Mouse (Mus musculus) cerebellum, postnatal 4 days (tissue): ENCODE measurements at regions not wholly inside any gene's neighbourhood (a gene's known extent, or its start where the extent isn't known, plus 50 kb on each side); places are given as distances from the start of the nearest gene placed in this dataset.

Experiments
- DNase-seq, 2 experiments: peaks; one replicate each; pipeline ENCODE4 v3.0.0; 2022; ENCODE audit warnings: low spot score in 2 of 2, mixed read lengths in 1 of 2

GRCm38 (mm10) chr11:64655162-64655561 is 218.7 kb upstream of the F930015N05Rik start:
- DNase-seq = no peak

GRCm38 (mm10) chr11:64663166-64663565 is 226.7 kb upstream of the F930015N05Rik start:
- DNase-seq = no peak

DNA sequence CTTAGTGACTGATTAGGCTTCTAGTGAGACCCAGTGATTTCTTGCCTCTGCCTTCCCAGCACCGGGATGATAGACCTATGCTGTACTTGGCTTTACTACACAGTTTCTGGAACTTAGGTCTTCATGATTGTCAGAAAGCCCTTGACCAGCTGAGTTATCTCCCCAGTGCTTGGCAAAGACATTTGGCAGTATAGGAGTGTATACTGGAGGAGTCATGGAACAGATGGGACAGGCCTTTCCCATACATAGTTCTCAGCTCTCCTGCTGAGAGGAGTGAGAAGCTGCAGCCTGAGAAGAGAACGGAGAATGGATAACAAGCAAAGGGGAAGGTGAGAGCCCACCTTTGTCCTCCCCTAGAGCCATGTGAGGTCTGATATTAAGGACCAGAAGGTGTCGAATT is 230.6 kb upstream of the F930015N05Rik start:
- DNase-seq = no peak

GRCm38 (mm10) chr11:64667521-64667920 is 231.1 kb upstream of the F930015N05Rik start:
- no peak for DNase-seq

DNA sequence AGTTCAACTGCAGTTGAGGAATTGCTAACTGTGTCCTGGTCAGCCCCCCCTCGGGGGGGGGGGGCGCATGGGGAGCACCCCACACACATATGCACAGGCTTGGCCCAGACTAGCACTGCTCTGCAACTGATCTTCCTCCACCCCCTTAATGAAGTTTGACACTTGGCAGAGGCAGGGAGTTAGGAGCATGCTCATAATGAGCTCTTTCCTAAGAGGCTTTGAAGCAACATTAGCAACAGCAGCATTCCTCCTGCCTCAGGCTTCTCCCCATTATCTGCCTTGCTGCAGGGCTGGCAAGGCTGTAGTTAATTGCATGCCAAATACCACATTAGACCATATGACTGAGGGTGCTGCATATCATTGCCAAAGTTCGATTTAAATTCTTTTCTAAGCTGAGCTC is 235.4 kb upstream of the F930015N05Rik start:
- DNase-seq = no peak

DNA sequence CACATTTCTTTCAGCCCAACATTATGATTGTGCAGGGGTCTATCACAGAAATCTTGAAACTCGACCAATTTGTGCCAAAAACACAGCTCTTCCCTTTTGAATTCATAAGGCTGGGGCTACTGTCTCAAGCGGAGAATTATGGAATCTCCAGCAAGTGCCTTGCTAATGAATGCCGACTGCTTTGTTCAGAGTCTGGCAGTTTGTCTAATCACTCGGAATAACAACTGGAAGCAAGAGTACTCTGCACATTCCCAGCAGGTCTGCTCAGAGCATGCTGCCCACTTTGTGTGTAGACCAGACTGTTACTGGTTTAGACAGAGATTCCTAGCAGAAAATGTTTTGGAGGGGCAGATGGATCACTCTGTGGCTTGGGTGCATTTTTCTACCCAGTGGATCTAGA is 237.1 kb upstream of the F930015N05Rik start:
- DNase-seq = no peak

- DNase-seq = no peak
Observed at GRCm38 (mm10) chr11:64703776-64704175, 267.3 kb upstream of the F930015N05Rik start.

GRCm38 (mm10) chr11:64711801-64712200 is 267.0 kb upstream of the Elac2 start:
- DNase-seq = no peak

- DNase-seq = peak in 1 of 2 experiments; percentile 37
Observed at GRCm38 (mm10) chr11:64715182-64715581, 263.7 kb upstream of the Elac2 start.

- DNase-seq = peak; percentile 72 to 82
Observed at GRCm38 (mm10) chr11:64718316-64719085, 260.3 kb upstream of the Elac2 start.

GRCm38 (mm10) chr11:64726249-64726648 is 252.6 kb upstream of the Elac2 start:
- DNase-seq = no peak

DNA sequence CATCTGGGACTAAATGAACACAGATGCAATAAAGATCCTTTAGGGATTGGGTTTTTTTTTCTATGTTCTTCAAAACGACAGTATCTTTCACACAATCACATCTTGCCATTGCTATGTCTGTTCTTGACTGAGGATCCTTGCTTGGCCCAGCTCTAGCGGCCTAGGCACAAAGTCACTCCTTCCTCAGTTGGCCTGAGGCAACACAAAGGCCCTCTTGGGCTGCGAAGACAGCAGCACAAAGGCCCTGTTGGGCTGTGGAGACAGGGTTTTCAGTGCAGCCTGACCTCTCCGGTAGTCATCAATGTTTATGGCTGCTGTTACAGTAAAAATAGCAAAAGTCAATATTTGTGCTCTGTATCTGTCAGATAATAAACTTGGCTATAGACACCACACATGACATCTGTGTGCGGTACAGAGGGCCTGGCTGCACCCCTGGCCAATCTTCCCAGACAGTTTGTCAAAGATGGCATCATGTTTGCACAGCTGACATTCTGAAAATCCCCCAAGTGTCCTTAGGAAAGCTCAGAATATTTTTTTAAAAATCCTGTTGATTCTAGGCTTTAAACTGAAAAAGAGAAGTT is 250.9 kb upstream of the Elac2 start:
- DNase-seq = no peak

DNA sequence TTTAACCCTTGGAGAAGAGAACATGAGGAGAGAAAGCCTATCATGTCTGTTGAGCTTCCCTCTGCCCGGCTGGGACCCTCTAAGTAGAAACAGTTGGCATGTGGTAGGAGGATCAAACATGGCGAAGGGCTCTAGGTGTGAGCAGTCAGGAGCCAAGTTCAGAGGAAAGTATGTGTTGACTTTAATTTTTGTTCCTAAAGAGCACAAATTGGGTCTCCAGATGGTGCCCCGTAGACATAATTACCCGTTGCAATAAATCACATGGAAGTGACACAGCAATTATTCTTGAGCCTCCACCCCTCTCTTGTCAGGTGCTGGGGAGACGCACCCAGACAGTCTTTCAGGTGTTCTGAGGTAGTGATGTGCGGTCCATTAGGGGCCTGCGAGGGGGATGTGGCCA is 239.9 kb upstream of the Elac2 start:
- no peak for DNase-seq

- no peak for DNase-seq
Observed at GRCm38 (mm10) chr11:64743753-64744152, 235.1 kb upstream of the Elac2 start.

GRCm38 (mm10) chr11:64746146-64746545 is 232.7 kb upstream of the Elac2 start:
- no peak for DNase-seq

DNA sequence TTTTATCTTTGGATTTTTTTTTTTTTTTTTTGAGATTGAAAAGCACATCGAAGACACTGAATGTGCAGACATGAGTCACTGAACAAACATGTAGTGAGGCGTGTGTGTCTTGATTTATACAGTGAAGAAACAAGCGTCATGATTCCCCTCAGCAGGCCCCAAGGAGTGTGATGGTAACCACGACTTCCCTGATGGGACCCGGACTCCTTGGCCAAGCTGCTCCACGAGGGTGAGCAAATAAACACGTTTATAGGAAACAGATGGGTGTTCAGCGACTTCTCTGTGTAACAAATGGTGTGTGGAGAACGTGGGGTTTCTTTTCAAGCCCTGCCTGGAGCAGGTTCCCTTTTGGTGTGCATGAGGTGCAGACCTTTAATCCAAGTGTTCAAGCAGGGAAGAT is 228.9 kb upstream of the Elac2 start:
- no peak for DNase-seq

DNA sequence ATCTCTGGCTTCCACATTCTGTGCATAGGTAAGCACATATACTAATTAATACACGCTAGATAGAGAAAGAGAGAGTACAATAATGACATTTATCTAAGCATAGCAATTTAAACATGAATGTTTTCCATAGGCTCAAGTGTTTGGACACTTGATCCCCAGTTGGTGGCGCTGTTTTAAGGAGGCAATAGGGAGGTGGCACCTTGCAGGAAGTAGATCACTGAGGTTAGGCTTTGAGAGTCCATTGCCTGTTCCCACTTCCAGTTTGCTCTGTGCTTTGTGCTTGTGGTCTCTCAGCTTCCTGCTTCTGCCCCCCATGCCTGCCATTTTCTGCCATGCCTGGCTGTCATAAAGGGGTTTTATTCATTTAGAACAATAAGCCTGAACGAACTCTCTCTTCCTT is 226.5 kb upstream of the Elac2 start:
- no peak for DNase-seq

- DNase-seq = no peak
Observed at GRCm38 (mm10) chr11:64752816-64753215, 226.0 kb upstream of the Elac2 start.

GRCm38 (mm10) chr11:64754076-64754475 is 224.8 kb upstream of the Elac2 start:
- DNase-seq = no peak

DNA sequence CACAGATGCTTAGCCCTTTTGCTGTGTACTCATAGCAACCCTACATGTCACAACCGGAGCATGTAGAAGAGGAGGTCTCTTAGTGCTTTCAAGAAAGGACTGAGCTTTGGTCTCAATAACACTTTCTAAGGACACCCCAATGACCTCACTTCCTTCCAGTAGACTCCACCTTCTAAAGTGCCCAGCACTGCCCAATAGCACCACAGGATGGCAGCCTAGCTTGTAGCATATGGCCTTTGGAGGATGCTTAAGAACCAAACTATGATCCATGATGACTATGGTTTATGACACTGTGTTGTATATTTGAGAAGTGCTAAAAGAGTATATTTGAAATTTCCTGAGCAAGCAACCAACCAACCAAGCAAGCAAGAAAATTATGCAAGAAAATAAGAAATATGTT is 223.3 kb upstream of the Elac2 start:
- DNase-seq = no peak

GRCm38 (mm10) chr11:64760626-64761025 is 218.2 kb upstream of the Elac2 start:
- DNase-seq = no peak

DNA sequence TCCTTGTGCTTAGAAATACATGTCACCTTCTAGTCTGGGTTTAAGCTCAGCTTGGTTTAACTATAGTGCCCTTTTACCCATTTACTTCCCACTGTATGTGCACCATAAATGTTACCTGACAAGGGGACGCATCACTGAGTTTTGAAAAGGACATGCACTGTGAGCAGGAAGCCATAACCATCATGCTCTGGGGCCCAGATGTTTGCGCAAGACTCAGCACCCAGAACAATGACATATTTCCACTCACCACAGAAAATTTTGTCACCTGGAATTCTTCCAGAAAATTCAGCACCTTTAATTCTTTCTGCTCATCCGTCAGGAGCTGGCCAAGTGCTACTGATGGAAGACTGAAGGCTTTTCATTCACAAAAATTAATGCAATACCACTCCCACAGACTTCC is 216.1 kb upstream of the Elac2 start:
- no peak for DNase-seq

DNA sequence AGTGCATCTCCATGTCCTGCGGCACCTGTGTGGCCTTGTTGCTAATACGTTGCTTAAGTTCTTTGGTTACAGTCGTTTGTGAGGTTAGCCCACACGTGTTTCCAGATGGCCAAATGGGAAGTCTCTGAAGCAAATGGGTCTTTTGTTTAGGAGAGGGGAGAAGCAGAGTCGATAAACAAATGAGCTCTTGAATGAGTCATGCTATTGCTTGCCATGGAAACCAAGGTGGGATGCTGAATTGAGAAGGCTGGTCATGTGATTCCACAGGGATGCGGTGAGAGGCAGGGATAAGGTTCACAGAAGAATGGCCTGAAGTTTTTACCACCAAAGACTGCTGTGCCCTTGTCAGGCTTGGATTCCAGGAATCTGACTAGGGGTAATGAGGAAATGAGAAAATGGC is 214.8 kb upstream of the Elac2 start:
- no peak for DNase-seq

DNA sequence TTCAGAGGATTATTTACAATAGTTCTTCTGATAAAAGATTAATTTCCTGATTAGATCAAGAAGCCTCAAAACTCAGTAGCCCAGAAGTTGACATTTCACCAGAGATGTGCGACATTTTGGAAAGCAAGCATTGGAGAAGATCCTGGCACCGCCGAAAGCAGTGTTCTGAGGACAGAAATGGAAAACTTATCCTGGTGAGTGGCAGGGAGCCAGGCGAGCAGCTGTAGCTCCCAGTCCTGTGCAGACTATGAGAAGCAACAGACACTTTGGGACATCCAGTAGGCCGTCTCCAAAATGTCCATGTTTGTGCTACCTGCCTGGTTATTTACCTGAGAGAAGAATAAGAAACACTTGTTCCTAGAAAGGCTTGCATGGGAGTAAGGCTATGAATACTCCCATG is 202.1 kb upstream of the Elac2 start:
- DNase-seq = no peak
